Mouse (Mus musculus) bone marrow, adult 2 months (tissue): ENCODE data around the gene Rnf208. TPM values are rescaled to one million over a fixed set of nuclear protein-coding genes. Genes with fewer than 3 reads are reported as not detected.

Experiments
- H3K27ac ChIP-seq: fragments of 200-500 bp; 2 replicates; pipeline ENCODE4 v1.5.1; 2012; ENCODE audit warnings: low read depth, mild to moderate bottlenecking, control low read depth, inconsistent platforms, low read length; ENCODE audit not compliant: control insufficient read depth, poor library complexity, insufficient read depth
- H3K4me1 ChIP-seq: fragments of 200-500 bp; 2 replicates; pipeline ENCODE4 v1.6.1; 2011; ENCODE audit warnings: low read length; ENCODE audit not compliant: control insufficient read depth, insufficient read depth
- H3K4me3 ChIP-seq: fragments of 200-500 bp; replicated peaks from 2 replicates; pipeline ENCODE3; 2011; ENCODE audit warnings: mild to moderate bottlenecking, low read depth, low read length, control low read depth; ENCODE audit not compliant: control insufficient read depth
- CTCF ChIP-seq: fragments of 200-500 bp; IDR thresholded peaks from 2 replicates; pipeline ENCODE4 v1.5.1; 2011; ENCODE audit warnings: low read length, control low read depth; ENCODE audit not compliant: control insufficient read depth, insufficient read depth
- POLR2A ChIP-seq: fragments of 200-500 bp; IDR thresholded peaks from 2 replicates; pipeline ENCODE4 v1.6.1; 2011; ENCODE audit warnings: low read depth, mild to moderate bottlenecking, control low read depth, low read length, borderline replicate concordance; ENCODE audit not compliant: control insufficient read depth
- WGBS: fragments of 180-500 bp; shearing (Covaris S2); methylation state at CpG from one replicate; pipeline ENCODE4 v1.1.7; 2018; 5-methylcytosine and 5-hydroxymethylcytosine counted together
- polyA plus RNA-seq: library from polyadenylated mRNA; stranded (reverse); fragments of >200 nt; gene quantifications from 2 replicates; pipeline ENCODE4 v1.2.4, GENCODE M21; 2011; ENCODE audit warnings: low replicate concordance; ENCODE audit not compliant: missing spikeins, insufficient read depth, insufficient read length

Rnf208 gene
- polyA plus RNA-seq, 1 experiment, result 3.1 TPM

DNA sequence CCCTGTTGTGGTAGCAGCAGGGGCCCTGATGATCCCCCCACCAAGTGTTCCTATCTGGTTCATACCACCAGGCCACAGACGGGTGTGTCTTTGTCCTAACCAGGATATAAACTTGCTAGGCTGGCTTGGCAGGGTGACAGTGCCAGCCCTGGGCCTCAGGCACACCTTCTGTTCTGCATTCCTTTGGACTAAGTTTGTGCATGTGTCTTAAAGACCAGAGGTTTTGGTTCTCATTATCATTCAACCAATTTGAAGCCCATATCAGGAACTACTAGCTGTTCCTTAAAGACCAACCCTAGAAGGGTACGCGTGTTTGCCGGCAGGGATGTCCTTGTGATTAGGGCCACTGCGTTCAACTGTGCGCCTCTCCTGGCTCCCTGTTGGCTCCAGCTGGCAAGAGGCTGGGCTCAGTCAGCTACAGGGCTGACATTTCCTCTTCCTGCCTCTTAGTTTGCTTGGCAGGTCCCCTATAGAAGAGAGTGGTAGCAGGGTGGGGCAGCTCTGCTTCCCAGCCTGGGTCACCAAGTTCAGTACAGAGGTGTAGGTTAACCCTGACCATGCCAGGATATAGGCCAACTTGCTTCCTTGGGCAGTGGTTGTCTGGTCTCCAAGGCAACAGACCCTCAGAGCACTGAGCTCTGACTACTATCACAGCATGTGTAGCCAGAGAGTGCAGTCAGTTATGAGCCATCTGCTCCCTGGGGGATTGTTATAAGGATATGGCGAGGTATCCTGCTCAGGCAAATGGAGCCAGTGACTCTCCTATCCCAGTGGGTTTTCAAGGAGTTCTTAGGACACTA lies 45.0 kb downstream of the Rnf208 start:
- H3K4me1 ChIP-seq, result no peaks in the 10 kb centered on the region
- WGBS, result 38% methylated on average over 7 of the region's 7 CpGs
- no peak for TF ChIP-seq CTCF
- TF ChIP-seq POLR2A, result no peak
- no peak overlapping the region for H3K4me3 ChIP-seq
- H3K27ac ChIP-seq, result no peak overlapping the region

DNA sequence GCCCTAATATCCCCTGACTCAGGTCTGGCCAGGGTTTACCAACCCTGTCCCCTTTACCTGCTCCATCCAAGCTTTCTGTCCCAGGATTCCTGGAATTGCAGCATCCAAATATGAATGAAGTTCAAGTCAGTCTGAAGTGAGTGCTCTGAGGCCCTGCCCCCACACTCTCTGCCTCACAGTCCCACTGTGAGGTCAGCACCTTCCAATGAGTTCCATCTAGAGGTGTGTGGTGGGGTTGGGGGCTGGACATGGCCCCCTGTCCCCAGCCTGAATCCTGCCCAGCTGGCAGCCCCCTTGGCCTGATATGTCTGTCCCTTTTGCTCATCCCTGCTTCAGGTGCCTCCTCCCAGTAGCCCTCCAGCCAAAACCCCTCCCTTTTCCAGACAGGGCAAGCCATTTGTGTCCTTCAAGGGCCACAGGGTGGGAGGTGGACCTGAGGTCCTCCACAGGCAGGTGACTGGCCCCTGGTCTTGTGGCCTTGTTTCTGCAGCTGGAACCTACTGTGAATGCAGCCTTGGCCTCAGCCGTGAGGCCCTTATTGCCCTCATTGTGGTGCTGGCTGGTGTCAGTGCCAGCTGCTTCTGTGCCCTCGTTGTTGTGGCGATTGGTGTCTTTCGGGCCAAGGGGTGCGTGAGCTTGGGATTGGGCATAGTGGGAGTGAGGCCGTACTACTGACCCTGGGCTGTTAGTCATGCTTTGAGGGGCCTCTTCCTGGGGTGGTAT lies 46.0 kb downstream of the Rnf208 start, which contains the start of gene Tmem210:
Gene Tmem210 (plus strand): TSS at position 219 of the 723 bp plus-strand sequence.
- H3K4me1 ChIP-seq, result no peaks in the 10 kb centered on the region
- TF ChIP-seq POLR2A (no peak), CTCF (no peak)
- H3K27ac ChIP-seq, result no peak within 1 kb of the TSS
- no peak within 1 kb of the TSS for H3K4me3 ChIP-seq
- 85% methylated on average over 6 of the region's 6 CpGs for WGBS

- TF ChIP-seq POLR2A (no peak), CTCF (no peak)
- Histone ChIP-seq H3K4me3 (no peak overlapping the region), H3K4me1 (no peaks in the 10 kb centered on the region), H3K27ac (no peak overlapping the region)
- 85% methylated on average over 7 of the region's 7 CpGs for WGBS
These were observed 46.8 kb downstream of the Rnf208 start for GRCm38 (mm10) chr2:25288734-25289345.

DNA sequence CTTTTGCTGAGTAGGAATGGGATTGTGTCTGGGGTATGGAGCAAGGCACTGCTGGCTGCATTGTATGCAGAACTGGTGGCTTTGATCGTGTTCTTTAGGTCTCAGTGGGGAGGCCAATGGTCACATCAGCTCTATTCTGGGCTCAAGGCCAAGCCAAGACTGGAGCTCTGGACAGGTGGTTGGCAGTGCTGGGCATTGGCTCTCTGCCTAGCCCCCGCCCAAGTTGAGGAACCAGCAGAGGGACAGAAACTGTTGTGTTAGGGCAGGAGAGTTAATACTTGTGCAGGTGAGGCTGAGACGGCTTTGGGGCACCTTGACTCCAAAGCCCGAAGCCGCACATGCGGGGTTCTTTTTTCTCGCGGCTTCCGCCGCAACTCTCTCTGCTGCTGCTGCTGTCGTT lies 47.6 kb downstream of the Rnf208 start, which contains the start of gene Lrrc26:
Gene Lrrc26 (plus strand): TSS at position 265 of the 400 bp plus-strand sequence.
- no peak within 1 kb of the TSS for H3K27ac ChIP-seq
- 6% methylated on average over 11 of the region's 11 CpGs for WGBS
- TF ChIP-seq POLR2A (no peak), CTCF (no peak)

GRCm38 (mm10) chr2:25290101-25290815 lies 48.2 kb downstream of the Rnf208 start:
- no peak overlapping the region for H3K27ac ChIP-seq
- no peak overlapping the region for H3K4me3 ChIP-seq
- 3% methylated on average over 54 of the region's 54 CpGs for WGBS
- H3K4me1 ChIP-seq, result no peaks in the 10 kb centered on the region
- no peak for TF ChIP-seq CTCF
- no peak for TF ChIP-seq POLR2A

More for the DNA sequence above, 47.6 kb downstream of the Rnf208 start, which contains the start of gene Lrrc26:
- Histone ChIP-seq H3K4me1 (no peaks in the 10 kb centered on the region), H3K4me3 (no peak within 1 kb of the TSS)

GRCm38 (mm10) chr2:25290816-25291130 lies 48.7 kb downstream of the Rnf208 start:
- Histone ChIP-seq H3K4me3 (no peak overlapping the region), H3K27ac (no peak overlapping the region), H3K4me1 (no peaks in the 10 kb centered on the region)
- WGBS, result 4% methylated on average over 18 of the region's 18 CpGs
- TF ChIP-seq POLR2A (no peak), CTCF (no peak)

DNA sequence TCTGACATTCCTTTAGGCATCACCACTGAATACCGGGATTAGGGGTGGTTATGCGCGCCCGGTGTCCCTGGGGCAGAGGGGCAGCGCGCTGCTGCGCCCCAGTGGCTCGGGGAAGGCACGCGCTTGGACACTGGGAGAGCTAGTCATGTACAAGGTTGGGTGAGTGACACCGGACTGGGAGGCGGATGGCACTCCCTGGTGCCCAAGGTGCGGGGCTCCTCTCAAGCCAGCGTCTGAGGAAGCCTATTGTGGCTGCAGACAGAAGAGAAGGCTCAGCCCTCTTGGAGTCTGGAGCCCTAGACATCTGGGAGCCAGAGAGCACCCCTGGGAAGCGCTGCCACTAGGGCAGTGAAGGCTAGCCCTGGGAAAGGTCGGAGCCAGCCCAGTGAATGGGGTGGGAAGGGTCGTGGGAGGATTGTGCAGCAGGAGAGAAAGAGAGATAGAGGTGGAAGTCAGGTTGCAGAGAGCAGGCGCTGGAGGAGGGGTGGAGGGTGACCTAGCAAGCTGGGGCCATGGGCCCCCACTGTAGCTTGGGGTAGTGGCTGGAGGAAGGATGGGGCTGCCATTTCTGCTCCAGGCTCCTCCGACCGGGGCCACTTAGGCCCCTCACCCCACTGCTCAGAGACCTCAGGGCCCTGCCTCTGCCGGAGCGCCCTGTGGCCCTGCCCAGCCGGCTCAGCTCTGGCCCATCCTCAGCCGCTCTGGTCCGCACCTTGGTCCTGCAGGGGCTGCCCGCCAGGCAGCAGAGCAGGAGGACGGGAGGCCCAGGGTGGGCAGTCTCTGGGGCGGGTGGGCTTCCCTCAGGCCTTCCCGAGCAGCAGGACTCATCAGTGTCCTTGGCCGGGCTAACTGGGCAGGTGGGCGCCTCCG lies 49.4 kb downstream of the Rnf208 start:
- Histone ChIP-seq H3K27ac (no peak overlapping the region), H3K4me1 (no peaks in the 10 kb centered on the region), H3K4me3 (no peak overlapping the region)
- TF ChIP-seq POLR2A (no peak), CTCF (no peak)
- WGBS, result 10% methylated on average over 32 of the region's 32 CpGs
